Mouse (Mus musculus): ENCODE results near the gene Frmd8. TPM values are rescaled to one million over a fixed set of nuclear protein-coding genes. Genes with fewer than 3 reads are reported as not detected.

Frmd8 gene
- polyA plus RNA-seq, 1 experiment from 2014 or later: 36.9 TPM

- Histone ChIP-seq H3K4me3 (peak overlapping the region; percentile 48), H3K36me3 (replicated peaks) (no peaks in the 10 kb centered on the region), H3K4me1 (peaks cover 100% of the 10 kb centered on the region), H3K9me3 (no peaks in the 10 kb centered on the region), H3K27me3 (ENCODE audit: poor library complexity, severe bottlenecking) (no peaks in the 10 kb centered on the region), H3K27ac (peak overlapping the region; percentile 91)
- DNase-seq (ENCODE audit: extremely low spot score, low spot score): peak; percentile 96
- WGBS: 7% methylated on average over 45 of the region's 45 CpGs
These were observed 29.5 kb downstream of the Frmd8 start for GRCm38 (mm10) chr19:5845319-5846135.

GRCm38 (mm10) chr19:5844831-5845318 is 30.2 kb downstream of the Frmd8 start:
- Histone ChIP-seq H3K4me1 (peaks cover 96% of the 10 kb centered on the region), H3K27me3 (ENCODE audit: poor library complexity, severe bottlenecking) (no peaks in the 10 kb centered on the region), H3K4me3 (peak overlapping the region; percentile 48), H3K27ac (peak overlapping the region; percentile 91), H3K9me3 (no peaks in the 10 kb centered on the region), H3K36me3 (replicated peaks) (no peaks in the 10 kb centered on the region)
- no peak for DNase-seq (ENCODE audit: extremely low spot score, low spot score)
- WGBS: 85% methylated on average over 12 of the region's 12 CpGs

GRCm38 (mm10) chr19:5843781-5844691 is 31.0 kb downstream of the Frmd8 start:
- Histone ChIP-seq H3K36me3 (replicated peaks) (no peaks in the 10 kb centered on the region), H3K27ac (peak overlapping the region; percentile 91), H3K9me3 (no peaks in the 10 kb centered on the region), H3K27me3 (ENCODE audit: poor library complexity, severe bottlenecking) (no peaks in the 10 kb centered on the region), H3K4me3 (peak overlapping the region; percentile 48), H3K4me1 (peaks cover 88% of the 10 kb centered on the region)
- WGBS: 90% methylated on average over 30 of the region's 30 CpGs
- DNase-seq (ENCODE audit: extremely low spot score, low spot score): no peak

- no peaks in the 10 kb centered on the region for H3K36me3 ChIP-seq (replicated peaks)
- no peak for DNase-seq (ENCODE audit: extremely low spot score, low spot score)
- H3K27ac ChIP-seq: peak overlapping the region; percentile 91
- H3K4me1 ChIP-seq: peaks cover 86% of the 10 kb centered on the region
- peak overlapping the region; percentile 21; the same call in 1 of the 2 replicates for H3K4me3 ChIP-seq
- WGBS: 71% methylated on average over 9 of the region's 9 CpGs
- no peaks in the 10 kb centered on the region for H3K27me3 ChIP-seq (ENCODE audit: poor library complexity, severe bottlenecking)
- H3K9me3 ChIP-seq: no peaks in the 10 kb centered on the region
These were observed 32.0 kb downstream of the Frmd8 start for GRCm38 (mm10) chr19:5842785-5843730.

- Histone ChIP-seq H3K27ac (peak overlapping the region; percentile 91), H3K9me3 (no peaks in the 10 kb centered on the region), H3K4me3 (peak overlapping the region; percentile 21; the same call in 1 of the 2 replicates)
These were observed 32.9 kb downstream of the Frmd8 start for GRCm38 (mm10) chr19:5841999-5842784.

GRCm38 (mm10) chr19:5841389-5841946 is 33.6 kb downstream of the Frmd8 start:
- Histone ChIP-seq H3K27ac (peak overlapping the region; percentile 56; the same call in 1 of the 2 replicates), H3K4me1 (peaks cover 74% of the 10 kb centered on the region), H3K27me3 (ENCODE audit: poor library complexity, severe bottlenecking) (no peaks in the 10 kb centered on the region), H3K9me3 (no peaks in the 10 kb centered on the region), H3K4me3 (peak overlapping the region; percentile 7; the same call in 1 of the 2 replicates), H3K36me3 (replicated peaks) (no peaks in the 10 kb centered on the region)
- 60% methylated on average over 4 of the region's 4 CpGs for WGBS
- DNase-seq (ENCODE audit: extremely low spot score, low spot score): no peak

More at GRCm38 (mm10) chr19:5841999-5842784, 32.9 kb downstream of the Frmd8 start:
- peaks cover 78% of the 10 kb centered on the region for H3K4me1 ChIP-seq
- no peaks in the 10 kb centered on the region for H3K27me3 ChIP-seq (ENCODE audit: poor library complexity, severe bottlenecking)
- DNase-seq (ENCODE audit: extremely low spot score, low spot score): no peak
- 77% methylated on average over 5 of the region's 5 CpGs for WGBS
- no peaks in the 10 kb centered on the region for H3K36me3 ChIP-seq (replicated peaks)

GRCm38 (mm10) chr19:5840890-5841388 is 34.1 kb downstream of the Frmd8 start:
- no peaks in the 10 kb centered on the region for H3K36me3 ChIP-seq (replicated peaks)
- peaks cover 69% of the 10 kb centered on the region for H3K4me1 ChIP-seq
- H3K9me3 ChIP-seq: no peaks in the 10 kb centered on the region
- no peaks in the 10 kb centered on the region for H3K27me3 ChIP-seq (ENCODE audit: poor library complexity, severe bottlenecking)
- no peak for DNase-seq (ENCODE audit: extremely low spot score, low spot score)
- WGBS: 92% methylated on average over 9 of the region's 9 CpGs
- H3K27ac ChIP-seq: 0 out of 2 replicates have a peak overlapping the region, but pooled peaks have one; percentile 56
- no peak overlapping the region; the same call in 1 of the 2 replicates for H3K4me3 ChIP-seq

- Histone ChIP-seq H3K4me3 (no peak overlapping the region), H3K4me1 (peaks cover 62% of the 10 kb centered on the region), H3K27ac (no peak overlapping the region), H3K36me3 (replicated peaks) (no peaks in the 10 kb centered on the region), H3K9me3 (no peaks in the 10 kb centered on the region), H3K27me3 (ENCODE audit: poor library complexity, severe bottlenecking) (no peaks in the 10 kb centered on the region)
- 85% methylated on average over 18 of the region's 18 CpGs for WGBS
- DNase-seq (ENCODE audit: extremely low spot score, low spot score): no peak
These were observed 34.8 kb downstream of the Frmd8 start for GRCm38 (mm10) chr19:5840086-5840889.

- Histone ChIP-seq H3K4me3 (no peak overlapping the region), H3K4me1 (peaks cover 54% of the 10 kb centered on the region), H3K36me3 (replicated peaks) (no peaks in the 10 kb centered on the region), H3K27me3 (ENCODE audit: poor library complexity, severe bottlenecking) (no peaks in the 10 kb centered on the region), H3K27ac (no peak overlapping the region), H3K9me3 (no peaks in the 10 kb centered on the region)
- DNase-seq (ENCODE audit: extremely low spot score, low spot score): no peak
- 86% methylated on average over 14 of the region's 14 CpGs for WGBS
These were observed 35.6 kb downstream of the Frmd8 start for GRCm38 (mm10) chr19:5839317-5840085.

- H3K4me3 ChIP-seq: no peak overlapping the region
- no peak for DNase-seq (ENCODE audit: extremely low spot score, low spot score)
- H3K4me1 ChIP-seq: peaks cover 47% of the 10 kb centered on the region
- WGBS: 94% methylated on average over 4 of the region's 4 CpGs
- H3K27me3 ChIP-seq (ENCODE audit: poor library complexity, severe bottlenecking): no peaks in the 10 kb centered on the region
- H3K27ac ChIP-seq: no peak overlapping the region
- no peaks in the 10 kb centered on the region for H3K9me3 ChIP-seq
- H3K36me3 ChIP-seq (replicated peaks): no peaks in the 10 kb centered on the region
These were observed 36.2 kb downstream of the Frmd8 start for GRCm38 (mm10) chr19:5838892-5839165.
